Mouse (Mus musculus) hindbrain, embryonic 12.5 days (tissue): ENCODE measurements around the gene Lnpk. TPM values are rescaled to one million over a fixed set of nuclear protein-coding genes. Genes with fewer than 3 reads are reported as not detected.

Source experiments
- ATAC-seq: fragments of 200-750 bp; cut with Nextera tagmentation; 2 replicates; pipeline ENCODE4 v1.8.0; 2017; ENCODE audit warnings: moderate TSS enrichment; ENCODE audit not compliant: low FRiP score
- H3K27ac ChIP-seq: fragments of 300-500 bp; sonication (generic); 2 replicates; pipeline ENCODE4 v1.5.1; 2016; ENCODE audit warnings: mild to moderate bottlenecking
- H3K27me3 ChIP-seq: fragments of 300-500 bp; sonication (generic); 2 replicates; pipeline ENCODE4 v1.6.1; 2016; ENCODE audit warnings: mild to moderate bottlenecking
- H3K36me3 ChIP-seq: fragments of 300-500 bp; sonication (generic); 2 replicates; pipeline ENCODE4 v1.6.1; 2016; ENCODE audit warnings: mild to moderate bottlenecking
- H3K4me1 ChIP-seq: fragments of 300-500 bp; sonication (generic); 2 replicates; pipeline ENCODE4 v1.6.1; 2016
- H3K4me2 ChIP-seq: fragments of 300-500 bp; sonication (generic); replicated peaks from 2 replicates; pipeline ENCODE4 v1.6.1; 2016; ENCODE audit warnings: mild to moderate bottlenecking
- H3K4me3 ChIP-seq: fragments of 300-500 bp; sonication (generic); 2 replicates; pipeline ENCODE4 v1.5.1; 2016; ENCODE audit warnings: mild to moderate bottlenecking
- H3K9ac ChIP-seq: fragments of 300-500 bp; sonication (generic); 2 replicates; pipeline ENCODE4 v1.6.1; 2016; ENCODE audit warnings: mild to moderate bottlenecking, moderate library complexity
- H3K9me3 ChIP-seq: fragments of 300-500 bp; sonication (generic); replicated peaks from 2 replicates; pipeline ENCODE4 v1.6.1; 2016; ENCODE audit warnings: mild to moderate bottlenecking
- WGBS: fragments of 180-500 bp; shearing (Covaris S2); methylation state at CpG from one replicate; pipeline ENCODE4 v1.1.7; 2016; 5-methylcytosine and 5-hydroxymethylcytosine counted together
- polyA plus RNA-seq: library from polyadenylated mRNA; unstranded; fragments of >200 nt; fragmentation: Nextera tagmentation; extraction: Ambion mirVana; gene quantifications from 2 replicates; pipeline ENCODE4 v1.2.1, GENCODE M21; 2016

Gene Lnpk
- polyA plus RNA-seq, result 57.8 and 61.1 TPM in 2 replicates

DNA sequence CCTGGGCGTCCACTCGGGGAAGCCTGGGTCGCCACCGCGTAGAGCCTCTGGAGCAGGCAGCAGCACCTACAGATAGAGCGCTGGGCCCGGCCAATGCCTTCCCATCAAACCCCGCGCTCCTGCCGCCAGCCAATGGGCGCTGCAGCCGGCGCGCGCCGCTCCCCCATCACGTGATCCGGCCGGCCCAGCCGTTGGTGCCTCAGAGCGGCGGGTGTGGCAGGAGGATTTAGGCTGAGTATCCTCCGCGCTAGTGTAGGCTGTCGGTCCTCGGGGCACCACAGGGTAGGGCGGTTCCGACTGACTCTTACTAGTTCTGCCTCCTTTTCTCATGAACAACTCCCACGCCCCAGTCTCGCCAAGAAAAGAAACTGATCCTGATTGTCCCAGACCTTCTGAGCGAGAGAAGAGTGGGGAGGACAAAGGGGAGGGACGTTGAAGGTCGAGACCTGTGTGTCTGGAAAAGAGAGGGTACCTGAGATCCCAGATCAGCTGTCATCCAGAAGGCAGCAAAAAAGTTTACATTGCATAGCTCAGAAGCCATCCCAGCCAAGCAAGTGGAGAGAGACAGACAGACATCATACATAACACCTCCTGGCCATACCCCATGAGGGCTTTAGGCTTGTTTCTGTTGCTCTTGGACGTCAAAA, at the start of gene Lnpk:
TSS of gene Lnpk (minus strand) at position 593 of the 647 bp plus-strand sequence.
- ATAC-seq, result peak; percentile 99
- peak within 1 kb of the TSS; percentile 94 for H3K4me3 ChIP-seq
- no peaks in the 10 kb centered on the region for H3K36me3 ChIP-seq
- H3K4me1 ChIP-seq, result peaks cover 15% of the 10 kb centered on the region
- no peaks in the 10 kb centered on the region for H3K9me3 ChIP-seq
- H3K9ac ChIP-seq, result peak within 1 kb of the TSS; percentile 97
- peak within 1 kb of the TSS; percentile 93 for H3K4me2 ChIP-seq
- H3K27ac ChIP-seq, result peak within 1 kb of the TSS; percentile 89
- H3K27me3 ChIP-seq, result no peaks in the 10 kb centered on the region
- WGBS, result under 1% methylated on average over 34 of the region's 34 CpGs

DNA sequence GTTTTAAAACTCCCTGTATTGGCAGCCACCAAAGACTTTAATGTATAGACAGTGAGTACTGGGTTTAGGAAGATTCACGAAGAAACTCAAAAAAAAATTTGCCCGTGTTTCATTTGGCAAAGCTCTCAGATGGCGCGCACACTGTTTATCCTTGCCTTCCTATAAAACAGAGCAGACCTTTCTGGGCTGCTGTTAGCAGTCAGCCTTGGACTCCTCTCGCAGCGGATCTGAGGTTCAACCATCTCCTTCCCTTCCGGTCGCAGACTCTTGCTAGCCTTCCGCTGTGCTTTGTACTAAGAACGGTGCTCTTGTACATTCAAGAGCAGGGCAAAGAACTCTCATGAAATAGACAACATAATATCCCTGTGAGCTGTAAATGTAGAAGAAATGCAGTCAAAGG, 41.1 kb upstream of the Lnpk start:
- Histone ChIP-seq H3K27me3 (no peaks in the 10 kb centered on the region), H3K9ac (no peak overlapping the region), H3K9me3 (no peaks in the 10 kb centered on the region), H3K4me2 (no peak overlapping the region), H3K4me1 (no peaks in the 10 kb centered on the region), H3K27ac (no peak overlapping the region), H3K36me3 (no peaks in the 10 kb centered on the region), H3K4me3 (no peak overlapping the region)
- no peak for ATAC-seq
- 86% methylated on average over 10 of the region's 10 CpGs for WGBS

- no peaks in the 10 kb centered on the region for H3K36me3 ChIP-seq
- no peak overlapping the region for H3K4me3 ChIP-seq
- no peak overlapping the region for H3K4me2 ChIP-seq
- ATAC-seq, result no peak
- H3K27ac ChIP-seq, result no peak overlapping the region
- H3K9ac ChIP-seq, result no peak overlapping the region
- WGBS, result 86% methylated on average over 3 of the region's 3 CpGs
- no peaks in the 10 kb centered on the region for H3K9me3 ChIP-seq
- no peaks in the 10 kb centered on the region for H3K4me1 ChIP-seq
- H3K27me3 ChIP-seq, result no peaks in the 10 kb centered on the region
Observed at GRCm38 (mm10) chr2:74619676-74620246, 40.5 kb upstream of the Lnpk start.

- no peaks in the 10 kb centered on the region for H3K4me1 ChIP-seq
- WGBS, result 86% methylated on average over 9 of the region's 9 CpGs
- H3K27ac ChIP-seq, result no peak overlapping the region
- ATAC-seq, result no peak
- H3K36me3 ChIP-seq, result no peaks in the 10 kb centered on the region
- no peak overlapping the region for H3K4me3 ChIP-seq
- no peak overlapping the region for H3K4me2 ChIP-seq
- H3K27me3 ChIP-seq, result no peaks in the 10 kb centered on the region
- H3K9ac ChIP-seq, result no peak overlapping the region
- H3K9me3 ChIP-seq, result no peaks in the 10 kb centered on the region
Observed at GRCm38 (mm10) chr2:74617706-74618105, 38.5 kb upstream of the Lnpk start.

DNA sequence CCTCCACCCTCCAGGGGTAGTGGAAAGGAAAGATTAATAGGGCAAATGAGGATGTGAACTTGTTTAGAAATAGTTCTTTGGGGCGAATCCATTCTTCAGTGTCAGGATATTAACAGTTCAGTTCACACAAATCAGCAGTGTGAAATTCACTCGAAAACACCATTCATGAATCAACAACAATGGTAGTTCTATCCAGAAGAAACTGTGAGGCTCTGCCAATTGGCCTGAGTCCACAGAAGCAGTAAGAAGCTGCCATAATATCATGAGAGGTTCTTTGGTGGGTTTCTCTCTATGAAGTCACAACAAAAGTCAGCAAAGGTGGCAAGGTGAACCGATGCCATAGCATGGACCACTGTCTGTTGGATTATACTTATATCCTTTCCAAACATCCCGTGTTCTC, 32.2 kb upstream of the Lnpk start:
- Histone ChIP-seq H3K4me2 (no peak overlapping the region), H3K4me3 (no peak overlapping the region), H3K9ac (no peak overlapping the region), H3K4me1 (no peaks in the 10 kb centered on the region), H3K36me3 (no peaks in the 10 kb centered on the region), H3K27me3 (no peaks in the 10 kb centered on the region), H3K27ac (no peak overlapping the region), H3K9me3 (no peaks in the 10 kb centered on the region)
- WGBS, result 80% methylated on average over 4 of the region's 4 CpGs
- no peak for ATAC-seq

DNA sequence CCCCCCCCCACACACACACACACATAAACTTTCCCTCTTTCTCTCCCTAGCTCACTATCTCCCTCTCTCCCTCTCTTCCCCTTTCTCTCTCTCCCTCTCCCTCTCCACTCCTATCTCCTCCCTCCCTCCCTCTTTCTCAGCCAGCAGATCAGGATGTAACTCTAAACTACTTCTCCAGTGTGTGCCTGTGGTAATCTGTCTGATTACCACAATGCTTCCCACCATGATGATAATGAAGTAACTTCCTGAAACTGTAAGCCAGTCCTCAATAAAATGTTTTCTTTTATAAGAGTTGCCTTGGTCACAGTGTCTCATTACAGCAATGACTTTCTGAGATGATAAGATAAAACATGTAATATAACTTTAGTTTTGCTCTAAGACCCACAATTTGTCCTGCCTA, 30.1 kb upstream of the Lnpk start:
- no peak overlapping the region for H3K4me3 ChIP-seq
- no peak overlapping the region for H3K4me2 ChIP-seq
- no peak overlapping the region for H3K27ac ChIP-seq
- H3K27me3 ChIP-seq, result no peaks in the 10 kb centered on the region
- H3K9me3 ChIP-seq, result no peaks in the 10 kb centered on the region
- no peak overlapping the region for H3K9ac ChIP-seq
- no peak for ATAC-seq
- H3K4me1 ChIP-seq, result no peaks in the 10 kb centered on the region
- no peaks in the 10 kb centered on the region for H3K36me3 ChIP-seq

GRCm38 (mm10) chr2:74606087-74606760, 27.0 kb upstream of the Lnpk start:
- Histone ChIP-seq H3K4me2 (no peak overlapping the region), H3K9me3 (no peaks in the 10 kb centered on the region), H3K36me3 (no peaks in the 10 kb centered on the region), H3K9ac (no peak overlapping the region), H3K27ac (no peak overlapping the region), H3K4me1 (no peaks in the 10 kb centered on the region), H3K4me3 (no peak overlapping the region), H3K27me3 (no peaks in the 10 kb centered on the region)
- ATAC-seq, result no peak
- 90% methylated on average over 5 of the region's 5 CpGs for WGBS

- Histone ChIP-seq H3K4me1 (no peaks in the 10 kb centered on the region), H3K27ac (no peak overlapping the region), H3K27me3 (no peaks in the 10 kb centered on the region), H3K9me3 (no peaks in the 10 kb centered on the region), H3K4me3 (no peak overlapping the region), H3K9ac (no peak overlapping the region), H3K4me2 (no peak overlapping the region), H3K36me3 (no peaks in the 10 kb centered on the region)
- 21% methylated on average over 3 of the region's 3 CpGs for WGBS
- no peak for ATAC-seq
Observed at GRCm38 (mm10) chr2:74604011-74604410, 24.8 kb upstream of the Lnpk start.

DNA sequence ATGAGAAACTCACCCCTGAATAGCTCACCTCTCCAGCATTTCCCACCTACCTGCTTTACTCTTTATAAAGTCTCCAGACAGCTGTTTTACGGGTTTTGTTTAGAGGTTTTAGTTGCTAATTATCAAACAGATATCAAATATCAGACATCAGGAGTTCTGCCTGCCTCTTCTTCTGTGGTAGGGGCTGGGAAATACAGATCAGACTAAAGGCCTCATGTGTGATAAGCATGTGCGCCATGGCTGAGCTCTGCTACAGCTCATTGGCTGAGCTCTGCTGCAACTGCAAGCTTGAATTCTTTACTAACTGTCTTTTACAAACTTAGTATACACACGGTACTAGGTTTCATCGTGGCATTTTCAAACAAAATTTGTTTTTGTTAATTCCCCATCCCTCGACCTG, 23.2 kb upstream of the Lnpk start:
- H3K27ac ChIP-seq, result no peak overlapping the region
- ATAC-seq, result no peak
- no peak overlapping the region for H3K9ac ChIP-seq
- no peak overlapping the region for H3K4me2 ChIP-seq
- H3K9me3 ChIP-seq, result no peaks in the 10 kb centered on the region
- 88% methylated on average over 5 of the region's 5 CpGs for WGBS
- no peak overlapping the region for H3K4me3 ChIP-seq
- no peaks in the 10 kb centered on the region for H3K27me3 ChIP-seq
- no peaks in the 10 kb centered on the region for H3K4me1 ChIP-seq
- H3K36me3 ChIP-seq, result no peaks in the 10 kb centered on the region

- Histone ChIP-seq H3K9me3 (no peaks in the 10 kb centered on the region), H3K27me3 (no peaks in the 10 kb centered on the region; the same call in 1 of the 2 replicates), H3K4me3 (no peak overlapping the region), H3K36me3 (no peaks in the 10 kb centered on the region), H3K27ac (no peak overlapping the region), H3K4me1 (no peaks in the 10 kb centered on the region), H3K9ac (no peak overlapping the region), H3K4me2 (no peak overlapping the region)
- no peak for ATAC-seq
- WGBS, result 77% methylated on average over 3 of the region's 3 CpGs
Observed at GRCm38 (mm10) chr2:74597169-74597568, 17.9 kb upstream of the Lnpk start.

GRCm38 (mm10) chr2:74596094-74596493, 16.9 kb upstream of the Lnpk start:
- H3K36me3 ChIP-seq, result no peaks in the 10 kb centered on the region
- no peak overlapping the region for H3K4me2 ChIP-seq
- H3K4me1 ChIP-seq, result no peaks in the 10 kb centered on the region
- no peak overlapping the region for H3K9ac ChIP-seq
- H3K9me3 ChIP-seq, result no peaks in the 10 kb centered on the region
- no peak overlapping the region for H3K4me3 ChIP-seq
- ATAC-seq, result no peak
- no peak overlapping the region for H3K27ac ChIP-seq
- no peaks in the 10 kb centered on the region; the same call in 1 of the 2 replicates for H3K27me3 ChIP-seq

- under 1% methylated on average over 55 of the region's 55 CpGs for WGBS
- Histone ChIP-seq H3K4me2 (peak overlapping the region; percentile 93), H3K27ac (peak overlapping the region; percentile 89), H3K27me3 (no peaks in the 10 kb centered on the region), H3K36me3 (no peaks in the 10 kb centered on the region), H3K4me1 (peaks cover 15% of the 10 kb centered on the region), H3K9ac (peak overlapping the region; percentile 97), H3K9me3 (no peaks in the 10 kb centered on the region), H3K4me3 (peak overlapping the region; percentile 94)
- peak; percentile 86 for ATAC-seq
Observed at GRCm38 (mm10) chr2:74578146-74578842, 941 bp downstream of the Lnpk start.
